Mouse (Mus musculus): ENCODE results near the gene Casz1.

The Casz1 gene

GRCm38 (mm10) chr4:148941321-148941720 is 137.1 kb downstream of the Casz1 start:
- no peak for DNase-seq

GRCm38 (mm10) chr4:148943099-148943498 is 138.9 kb downstream of the Casz1 start:
- DNase-seq = no peak

GRCm38 (mm10) chr4:148945476-148945881 is 141.2 kb downstream of the Casz1 start:
- peak; percentile 34 to 45 for DNase-seq

- no peak for DNase-seq
Measured at GRCm38 (mm10) chr4:148946071-148946470, 141.8 kb downstream of the Casz1 start.

GRCm38 (mm10) chr4:148947833-148948388 is 143.7 kb downstream of the Casz1 start:
- DNase-seq = no peak

GRCm38 (mm10) chr4:148950487-148950886 is 146.3 kb downstream of the Casz1 start:
- no peak for DNase-seq

- DNase-seq = peak; percentile 38 to 47
Measured at GRCm38 (mm10) chr4:148950932-148951650, 146.9 kb downstream of the Casz1 start.

- DNase-seq = peak; percentile 16 to 26
Measured at GRCm38 (mm10) chr4:148951821-148952291, 147.6 kb downstream of the Casz1 start.

GRCm38 (mm10) chr4:148952328-148953222 is 148.3 kb downstream of the Casz1 start:
- DNase-seq = no peak

GRCm38 (mm10) chr4:148955131-148955813 is 151.0 kb downstream of the Casz1 start:
- DNase-seq = peak; percentile 52 to 58

GRCm38 (mm10) chr4:148960011-148960410 is 155.8 kb downstream of the Casz1 start:
- DNase-seq = no peak

- DNase-seq = no peak
Measured at GRCm38 (mm10) chr4:148961081-148961480, 156.9 kb downstream of the Casz1 start.

- DNase-seq = no peak
Measured at GRCm38 (mm10) chr4:148962096-148962495, 157.9 kb downstream of the Casz1 start.

- no peak for DNase-seq
Measured at GRCm38 (mm10) chr4:148964541-148965310, 160.5 kb downstream of the Casz1 start.

- no peak for DNase-seq
Measured at GRCm38 (mm10) chr4:148966132-148966531, 161.9 kb downstream of the Casz1 start.

GRCm38 (mm10) chr4:148968859-148969258 is 164.6 kb downstream of the Casz1 start:
- DNase-seq = no peak

- DNase-seq = no peak
Measured at GRCm38 (mm10) chr4:148969610-148970009, 165.4 kb downstream of the Casz1 start.

GRCm38 (mm10) chr4:148970742-148971141 is 166.5 kb downstream of the Casz1 start:
- no peak for DNase-seq

GRCm38 (mm10) chr4:148971613-148972242 is 167.5 kb downstream of the Casz1 start:
- no peak for DNase-seq

GRCm38 (mm10) chr4:148972707-148973106 is 168.5 kb downstream of the Casz1 start:
- no peak for DNase-seq

GRCm38 (mm10) chr4:148973387-148973786 is 169.2 kb downstream of the Casz1 start:
- DNase-seq = no peak

Data from cerebellum, adult 18-20 months (tissue).